Mouse (Mus musculus) layer of hippocampus, adult 18-20 months (tissue): ENCODE data around the gene Olfr596. TPM values are rescaled to one million over a fixed set of nuclear protein-coding genes. Genes with fewer than 3 reads are reported as not detected.
"Not testable (repeated sequence)": the region's sequence is repeated elsewhere in the genome, so short reads cannot be mapped to it uniquely, and the experiment has no call there.

Experiments used
- DNase-seq, 2 experiments: peaks; one replicate each; pipeline ENCODE4 v3.0.0; 2022; ENCODE audit warnings: low spot score in 2 of 2
- long read RNA-seq: library from polyadenylated mRNA; stranded (forward); transcript quantifications from one replicate; pipeline ENCODE4 v2.0.0, GENCODE M21; 2021
- microRNA-seq, 2 experiments: library from miRNA; unstranded; fragments of <30 nt; microRNA quantifications; one replicate each; pipeline ENCODE4 v1.2.0; 2021
- total RNA-seq, 2 experiments: library from RNA; stranded (reverse); gene quantifications; 2 replicates each; pipeline ENCODE4 v1.2.3; 2021

Gene Olfr596
- not detected for total RNA-seq
- long read RNA-seq: 0 reads

- DNase-seq: not testable (repeated sequence)
Observed at GRCm38 (mm10) chr7:103305348-103305747, at the start of gene Olfr596. TSS of gene Olfr596 (plus strand) at chr7:103305648.

GRCm38 (mm10) chr7:103316015-103316414 lies 10.6 kb downstream of the Olfr596 start, which contains the start of gene Olfr597:
TSS of gene Olfr597 (plus strand) at chr7:103316315.
- DNase-seq: not testable (repeated sequence)

- no peak for DNase-seq
Observed at GRCm38 (mm10) chr7:103323268-103323667, 17.8 kb downstream of the Olfr596 start, which contains the start of gene Olfr598. TSS of gene Olfr598 (plus strand) at chr7:103323568.

GRCm38 (mm10) chr7:103335617-103336016 lies 30.2 kb downstream of the Olfr596 start, which contains the start of gene Olfr599:
TSS of gene Olfr599 (plus strand) at chr7:103335917.
- DNase-seq: no peak

- no peak for DNase-seq
Observed at GRCm38 (mm10) chr7:103349569-103349968, 44.1 kb downstream of the Olfr596 start, which contains the start of gene Olfr600. TSS of gene Olfr600 (minus strand) at chr7:103349669.

Small RNA genes lying within 50 kb of the gene (microRNA-seq; reads per million reads assigned to microRNA genes)
- gene Gm23550: 0 reads per million in 2 experiments
- 0 reads per million in 2 experiments for gene Gm25171

Other genes with a start within 250 kb of the Olfr596 start
- gene Olfr584, start 223.8 kb upstream of the Olfr596 start, total RNA-seq: not detected
- gene Olfr585, start 207.9 kb upstream of the Olfr596 start, total RNA-seq: not detected
- not detected for gene Olfr586, start 180.0 kb upstream of the Olfr596 start, total RNA-seq
- not detected for gene Olfr588-ps1, start 164.8 kb upstream of the Olfr596 start, total RNA-seq
- not detected for gene Olfr589, start 149.3 kb upstream of the Olfr596 start, total RNA-seq
- not detected for gene Olfr591, start 127.3 kb upstream of the Olfr596 start, total RNA-seq
- gene Olfr592, start 120.8 kb upstream of the Olfr596 start, total RNA-seq: not detected
- gene Olfr593, start 93.8 kb upstream of the Olfr596 start, total RNA-seq: not detected
- not detected for gene Olfr594, start 88.7 kb upstream of the Olfr596 start, total RNA-seq
- gene Usp17ld, start 53.1 kb upstream of the Olfr596 start, total RNA-seq: not detected
- gene Olfr597, start 10.7 kb downstream of the Olfr596 start, total RNA-seq: not detected
- gene Olfr598, start 17.9 kb downstream of the Olfr596 start, total RNA-seq: not detected
- not detected for gene Olfr599, start 30.3 kb downstream of the Olfr596 start, total RNA-seq
- gene Olfr600, start 44.0 kb downstream of the Olfr596 start, total RNA-seq: not detected
- not detected for gene Olfr601, start 57.0 kb downstream of the Olfr596 start, total RNA-seq
- not detected for gene Olfr603, start 80.5 kb downstream of the Olfr596 start, total RNA-seq
- gene Usp17lc, start 109.4 kb downstream of the Olfr596 start, total RNA-seq: not detected
- not detected for gene Olfr605, start 139.8 kb downstream of the Olfr596 start, total RNA-seq
- not detected for gene Olfr606, start 143.4 kb downstream of the Olfr596 start, total RNA-seq
- not detected for gene Olfr607, start 158.5 kb downstream of the Olfr596 start, total RNA-seq
- not detected for gene Olfr608, start 164.2 kb downstream of the Olfr596 start, total RNA-seq
- not detected for gene Olfr609, start 192.4 kb downstream of the Olfr596 start, total RNA-seq
- not detected for gene Olfr610, start 206.5 kb downstream of the Olfr596 start, total RNA-seq
- gene Olfr611, start 215.2 kb downstream of the Olfr596 start, total RNA-seq: not detected
- gene Olfr612, start 237.1 kb downstream of the Olfr596 start, total RNA-seq: not detected
- gene Olfr613, start 242.4 kb downstream of the Olfr596 start, total RNA-seq: not detected